Mouse (Mus musculus) myocyte (in vitro differentiated cells): ENCODE data around the gene Dda1. TPM values are rescaled to one million over a fixed set of nuclear protein-coding genes. Genes with fewer than 3 reads are reported as not detected.
A peak's percentile ranks its signal among the peaks of the same experiment; 100 is the strongest.

Experiments used
- H3K27me3 ChIP-seq: one replicate; pipeline ENCODE4 v1.6.1; 2011; ENCODE audit not compliant: control insufficient read depth, insufficient read depth, insufficient read length
- H3K36me3 ChIP-seq: one replicate; pipeline ENCODE4 v1.6.1; 2011; ENCODE audit not compliant: control insufficient read depth, insufficient read depth
- H3K4me2 ChIP-seq: one replicate; pipeline ENCODE4 v1.6.1; 2011; ENCODE audit warnings: low read depth, control low read depth
- H3K4me3 ChIP-seq: one replicate; pipeline ENCODE4 v1.5.1; 2011; ENCODE audit warnings: mild to moderate bottlenecking, control low read depth, moderate library complexity
- H3K79me2 ChIP-seq: one replicate; pipeline ENCODE4 v1.6.1; 2011; ENCODE audit not compliant: control insufficient read depth, insufficient read depth
- H3ac ChIP-seq: one replicate; pipeline ENCODE4 v1.6.1; 2011; ENCODE audit not compliant: control insufficient read depth, insufficient read length
- CEBPB ChIP-seq: IDR thresholded peaks from 2 replicates; pipeline ENCODE4 v1.6.1; 2011; ENCODE audit warnings: mild to moderate bottlenecking, moderate library complexity; ENCODE audit not compliant: poor library complexity, insufficient read depth, severe bottlenecking
- MAX ChIP-seq: IDR thresholded peaks from one replicate; pipeline ENCODE4 v1.6.1; 2011; ENCODE audit warnings: low read depth, mild to moderate bottlenecking, control low read depth
- MYOD1 ChIP-seq, 3 experiments: IDR thresholded peaks; one replicate each; pipeline ENCODE4 v1.6.1; 2011; ENCODE audit warnings: control low read depth in 2 of 3, low read depth in 2 of 3, mild to moderate bottlenecking in 2 of 3, moderate library complexity in 1 of 3; ENCODE audit not compliant: insufficient read length in 2 of 3, control insufficient read depth in 1 of 3
- MYOG ChIP-seq, 3 experiments: IDR thresholded peaks; one replicate each; pipeline ENCODE4 v1.6.1; 2011; ENCODE audit warnings: control low read depth in 2 of 3, low read depth in 2 of 3, mild to moderate bottlenecking in 2 of 3; ENCODE audit not compliant: insufficient read length in 2 of 3, control insufficient read depth in 1 of 3, insufficient read depth in 1 of 3
- POLR2A ChIP-seq: IDR thresholded peaks from one replicate; pipeline ENCODE4 v1.6.1; 2011; ENCODE audit warnings: low read depth, mild to moderate bottlenecking, control low read depth, moderate library complexity; ENCODE audit not compliant: insufficient read length
- POLR2AphosphoS2 ChIP-seq: IDR thresholded peaks from one replicate; pipeline ENCODE4 v1.6.1; 2011; ENCODE audit warnings: low read depth, control low read depth; ENCODE audit not compliant: insufficient read length
- REST ChIP-seq: IDR thresholded peaks from one replicate; pipeline ENCODE4 v1.6.1; 2011; ENCODE audit warnings: mild to moderate bottlenecking, control low read depth, moderate library complexity; ENCODE audit not compliant: insufficient read depth, insufficient read length
- SRF ChIP-seq: IDR thresholded peaks from one replicate; pipeline ENCODE4 v1.6.1; 2011; ENCODE audit warnings: low read depth; ENCODE audit not compliant: control insufficient read depth, insufficient read length
- TCF12 ChIP-seq: IDR thresholded peaks from one replicate; pipeline ENCODE4 v1.6.1; 2011; ENCODE audit warnings: mild to moderate bottlenecking, control low read depth; ENCODE audit not compliant: poor library complexity, insufficient read depth, severe bottlenecking
- TCF3 ChIP-seq: IDR thresholded peaks from one replicate; pipeline ENCODE4 v1.6.1; 2011; ENCODE audit warnings: low read depth, control low read depth; ENCODE audit not compliant: insufficient read length
- polyA plus RNA-seq: library from polyadenylated mRNA; unstranded; fragments of >200 nt; fragmentation: generic; extraction: Trizol; gene quantifications from one replicate; pipeline ENCODE4 v1.2.1, GENCODE M21; 2012; ENCODE audit warnings: missing spikeins

Dda1 gene
- polyA plus RNA-seq, 1 experiment = 117 TPM

- Histone ChIP-seq H3K4me3 (no peak overlapping the region), H3K4me2 (peak overlapping the region; percentile 62), H3K79me2 (no peaks in the 10 kb centered on the region), H3ac (no peak overlapping the region), H3K36me3 (no peaks in the 10 kb centered on the region), H3K27me3 (no peaks in the 10 kb centered on the region)
- peak in 2 of 3 experiments; percentile 46 to 51 for TF ChIP-seq MYOD1 (IDR thresholded peaks at IDR 0.05; ENCODE audit: control insufficient read depth in 1 of 3, insufficient read length in 2 of 3, low read depth in 2 of 3)
- no peak for TF ChIP-seq MAX
- no peak for TF ChIP-seq TCF12
- peak in 2 of 3 experiments; percentile 33 to 76 for TF ChIP-seq MYOG (IDR thresholded peaks at IDR 0.05; ENCODE audit: control insufficient read depth in 1 of 3, insufficient read depth in 1 of 3, insufficient read length in 2 of 3, low read depth in 2 of 3)
Observed at GRCm38 (mm10) chr8:71495039-71495438, 26.0 kb downstream of the Dda1 start.

GRCm38 (mm10) chr8:71495811-71496210 lies 26.8 kb downstream of the Dda1 start:
- Histone ChIP-seq H3K4me2 (peak overlapping the region; percentile 62), H3K4me3 (no peak overlapping the region), H3K27me3 (no peaks in the 10 kb centered on the region), H3K36me3 (no peaks in the 10 kb centered on the region), H3ac (no peak overlapping the region), H3K79me2 (no peaks in the 10 kb centered on the region)
- TF ChIP-seq POLR2AphosphoS2 (no peak), SRF (no peak), MYOG (IDR thresholded peaks at IDR 0.05; ENCODE audit: control insufficient read depth in 1 of 3, insufficient read depth in 1 of 3, insufficient read length in 2 of 3, low read depth in 2 of 3) (no peak), POLR2A (no peak), CEBPB (no peak), MAX (no peak), MYOD1 (IDR thresholded peaks at IDR 0.05; ENCODE audit: control insufficient read depth in 1 of 3, insufficient read length in 2 of 3, low read depth in 2 of 3) (no peak)

DNA sequence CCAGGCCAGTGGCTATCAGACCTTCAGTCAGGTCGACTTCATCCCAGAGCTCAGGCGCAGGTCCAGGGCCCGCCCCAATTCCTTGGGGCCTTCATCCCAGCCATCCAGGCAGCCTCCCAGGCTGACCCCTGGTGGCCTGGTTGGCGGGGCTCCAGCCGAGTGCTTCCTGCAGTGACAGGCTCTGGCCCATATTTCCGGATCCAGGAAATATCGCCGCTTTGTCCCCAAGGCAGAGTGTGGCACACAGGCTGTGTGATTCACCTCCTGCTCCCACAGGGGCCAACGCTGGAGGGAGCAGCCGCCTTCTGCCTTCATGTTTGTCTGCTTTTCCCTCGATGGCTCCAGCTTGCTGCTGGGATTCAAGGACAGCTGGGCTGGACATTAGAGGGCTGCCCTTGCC lies 27.5 kb downstream of the Dda1 start:
- H3K4me3 ChIP-seq = no peak overlapping the region
- H3ac ChIP-seq = no peak overlapping the region
- H3K79me2 ChIP-seq = no peaks in the 10 kb centered on the region
- no peaks in the 10 kb centered on the region for H3K27me3 ChIP-seq
- TF ChIP-seq MYOD1 (IDR thresholded peaks at IDR 0.05; ENCODE audit: control insufficient read depth in 1 of 3, insufficient read length in 2 of 3, low read depth in 2 of 3) (peak in 2 of 3 experiments; percentile 2 to 22), MAX (no peak), POLR2A (peak; percentile 35), POLR2AphosphoS2 (peak; percentile 52), TCF3 (no peak), REST (no peak)
- H3K36me3 ChIP-seq = no peaks in the 10 kb centered on the region
- peak overlapping the region; percentile 62 for H3K4me2 ChIP-seq

DNA sequence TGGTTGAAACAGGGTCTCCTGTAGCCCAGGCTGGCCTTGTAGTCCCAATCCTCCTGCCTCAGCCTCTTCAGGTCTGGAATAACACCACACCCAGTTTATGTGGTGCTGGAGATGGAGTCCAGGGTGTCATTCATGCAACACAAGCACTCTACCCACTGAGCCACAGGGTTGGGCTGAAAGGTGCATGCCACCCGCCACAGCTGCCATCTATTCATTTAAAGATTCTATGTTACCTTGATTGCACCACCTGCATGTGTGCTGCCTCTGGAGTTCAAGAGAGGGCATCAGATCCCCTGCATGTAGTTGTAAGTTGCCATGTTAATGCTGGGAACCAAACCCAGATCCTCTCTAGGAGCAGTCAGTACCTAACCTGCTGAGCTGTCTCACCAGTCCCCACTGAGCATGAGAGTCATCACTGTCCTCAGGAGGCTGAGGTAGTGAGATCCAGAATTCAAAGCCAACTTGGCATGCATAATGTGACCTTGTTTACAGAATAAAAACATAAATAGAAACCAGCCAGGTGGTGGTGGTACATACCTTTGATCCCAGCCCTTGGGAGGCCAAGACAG lies 28.2 kb downstream of the Dda1 start:
- Histone ChIP-seq H3K4me2 (peak overlapping the region; percentile 62), H3K4me3 (no peak overlapping the region), H3K27me3 (no peaks in the 10 kb centered on the region), H3ac (no peak overlapping the region), H3K79me2 (no peaks in the 10 kb centered on the region), H3K36me3 (no peaks in the 10 kb centered on the region)
- no peak for TF ChIP-seq SRF
- no peak for TF ChIP-seq TCF12
- TF ChIP-seq POLR2AphosphoS2 = peak; percentile 27
- no peak for TF ChIP-seq POLR2A
- no peak for TF ChIP-seq MAX
- no peak for TF ChIP-seq REST

DNA sequence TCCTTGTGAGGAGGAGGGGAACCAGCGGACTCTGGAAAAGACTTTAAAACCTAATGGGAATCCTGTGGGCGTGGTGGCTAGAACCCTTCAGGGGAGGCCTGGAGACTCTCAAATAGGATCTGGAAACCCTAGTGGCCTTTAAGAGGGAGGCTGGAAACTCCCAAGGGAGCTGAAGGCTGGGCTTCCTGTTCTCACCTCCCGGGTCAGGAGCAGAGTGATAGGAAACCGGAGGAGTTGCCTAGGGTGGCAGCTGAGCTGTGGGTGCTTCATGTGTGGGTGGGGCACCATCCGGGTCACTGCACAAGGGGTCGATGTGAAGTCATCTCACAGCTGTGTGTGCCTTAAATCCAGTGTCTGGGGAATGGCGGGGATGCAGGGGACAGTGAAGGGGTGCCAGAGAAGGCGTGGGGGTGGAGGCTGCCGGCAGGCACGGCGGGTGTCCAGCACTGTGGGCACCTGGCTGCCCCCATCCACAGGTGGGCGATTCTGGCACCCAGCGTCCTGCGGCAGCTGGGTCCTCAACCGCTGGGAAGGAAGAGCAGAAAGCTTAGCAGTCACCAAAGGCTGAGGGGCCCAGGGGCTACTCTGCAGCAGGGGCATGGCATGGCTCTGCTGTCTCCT lies 29.0 kb downstream of the Dda1 start:
- Histone ChIP-seq H3K4me2 (peak overlapping the region; percentile 62), H3K36me3 (no peaks in the 10 kb centered on the region), H3K79me2 (no peaks in the 10 kb centered on the region), H3K27me3 (no peaks in the 10 kb centered on the region), H3ac (no peak overlapping the region), H3K4me3 (no peak overlapping the region)
- peak in 2 of 3 experiments; percentile 54 to 81 for TF ChIP-seq MYOD1 (IDR thresholded peaks at IDR 0.05; ENCODE audit: control insufficient read depth in 1 of 3, insufficient read length in 2 of 3, low read depth in 2 of 3)
- no peak for TF ChIP-seq CEBPB
- peak in 2 of 3 experiments; percentile 44 to 75 for TF ChIP-seq MYOG (IDR thresholded peaks at IDR 0.05; ENCODE audit: control insufficient read depth in 1 of 3, insufficient read depth in 1 of 3, insufficient read length in 2 of 3, low read depth in 2 of 3)
- TF ChIP-seq POLR2AphosphoS2 = peak; percentile 83
